41 mouse cellular contexts compared by ENCODE assay signal in genomic region chr2:101610861-101611260, GRCm38 (mm10). TPM values are rescaled to one million over a fixed set of nuclear protein-coding genes. Genes with fewer than 3 reads are reported as not detected.
"Had no signal": no experiment of that assay in that cellular context is flagged by ENCODE, and none has a peak within 500 bp of the region (broad histone marks: within the 10 kb centered on the region; RNA-seq: fewer than 3 reads in every experiment).

No protein-coding gene starts in this region.

- H3K27ac ChIP-seq: left cerebral cortex, adult 2 months; limb, embryonic 10.5 days; limb, embryonic 12.5 days; limb, embryonic 13.5 days; limb, embryonic 15.5 days; liver, embryonic 12.5 days; liver, embryonic 13.5 days; liver, embryonic 14.5 days; liver, embryonic 15.5 days; lung, embryonic 15.5 days; macrophage; midbrain, embryonic 10.5 days; midbrain, embryonic 12.5 days; midbrain, embryonic 13.5 days had no signal

- H3K36me3 ChIP-seq: limb, embryonic 10.5 days; limb, embryonic 12.5 days; limb, embryonic 15.5 days; liver, embryonic 12.5 days; liver, embryonic 13.5 days; liver, embryonic 15.5 days; lung, embryonic 15.5 days; midbrain, embryonic 12.5 days; midbrain, embryonic 13.5 days had no signal

- H3K27me3 ChIP-seq: limb, embryonic 12.5 days; limb, embryonic 13.5 days; limb, embryonic 15.5 days; liver, embryonic 12.5 days; liver, embryonic 13.5 days; liver, embryonic 15.5 days; lung, embryonic 15.5 days; megakaryocyte, embryonic 14.5 days; midbrain, embryonic 12.5 days; midbrain, embryonic 13.5 days had no signal

- H3K4me3 ChIP-seq: left cerebral cortex, adult 2 months; limb, embryonic 10.5 days; limb, embryonic 12.5 days; limb, embryonic 13.5 days; limb, embryonic 15.5 days; liver, embryonic 12.5 days; liver, embryonic 13.5 days; liver, embryonic 15.5 days; lung, embryonic 15.5 days; megakaryocyte, embryonic 14.5 days; midbrain, embryonic 10.5 days; midbrain, embryonic 12.5 days; midbrain, embryonic 13.5 days; myocyte had no signal

- H3K4me2 ChIP-seq: limb, embryonic 12.5 days; limb, embryonic 13.5 days; limb, embryonic 15.5 days; liver, embryonic 11.5 days; liver, embryonic 12.5 days; liver, embryonic 13.5 days; liver, embryonic 15.5 days; lung, embryonic 14.5 days; lung, embryonic 15.5 days; midbrain, embryonic 12.5 days; midbrain, embryonic 13.5 days had no signal

- H3K9ac ChIP-seq: limb, embryonic 12.5 days; limb, embryonic 13.5 days; limb, embryonic 15.5 days; liver, embryonic 12.5 days; liver, embryonic 13.5 days; liver, embryonic 14.5 days; liver, embryonic 15.5 days; liver, postnatal 0 days; lung, embryonic 14.5 days; lung, embryonic 15.5 days; midbrain, embryonic 12.5 days; midbrain, embryonic 13.5 days had no signal

- H3K9me3 ChIP-seq: limb, embryonic 10.5 days; limb, embryonic 12.5 days; limb, embryonic 13.5 days; limb, embryonic 15.5 days; liver, embryonic 12.5 days; liver, embryonic 13.5 days; liver, embryonic 15.5 days; lung, embryonic 15.5 days; megakaryocyte, embryonic 14.5 days; midbrain, embryonic 10.5 days; midbrain, embryonic 12.5 days; midbrain, embryonic 13.5 days had no signal

- DNase-seq: left cerebral cortex, postnatal 4 days; liver; liver, embryonic 13.5 days; liver, postnatal 0 days; lung, adult 18-20 months; lung, adult 2 months; lung, embryonic 14.5 days; lung, postnatal 10 days; lung, postnatal 14 days; lung, postnatal 36 days; lung, postnatal 4 days; midbrain, embryonic 14.5 days had no signal

- H3K4me1 ChIP-seq: limb, embryonic 15.5 days; liver, embryonic 12.5 days; liver, embryonic 13.5 days; liver, embryonic 15.5 days; lung, embryonic 15.5 days; midbrain, embryonic 10.5 days had no signal

- ATAC-seq: liver, embryonic 12.5 days; liver, postnatal 0 days; lung, postnatal 0 days; midbrain, embryonic 13.5 days; midbrain, embryonic 16.5 days had no signal

RNA-seq across cellular contexts. Expression of gene Rag2, which starts 13.7 kb away (rescaled TPM):
- total RNA-seq: left cerebral cortex, adult 18-20 months; left cerebral cortex, adult 2 months; left cerebral cortex, adult 8-10 months; left cerebral cortex, postnatal 10 days; left cerebral cortex, postnatal 14 days; left cerebral cortex, postnatal 25 days; left cerebral cortex, postnatal 36 days; left cerebral cortex, postnatal 4 days; liver, adult 2 months; megakaryocyte, adult 5-6 weeks; midbrain, postnatal 0 days; monocyte, adult 5-6 weeks had no signal
- polyA plus RNA-seq: limb, embryonic 10.5 days; limb, embryonic 11.5 days; limb, embryonic 12.5 days; limb, embryonic 13.5 days; limb, embryonic 15.5 days; liver, adult 2 months; lung, adult 2 months; lung, embryonic 14.5 days; macrophage; midbrain, embryonic 10.5 days; midbrain, embryonic 12.5 days; midbrain, embryonic 13.5 days; midbrain, embryonic 14.5 days; midbrain, postnatal 0 days; myocyte had no signal

RNA-seq across cellular contexts. Expression of gene Rag1, which starts 38.4 kb away (rescaled TPM):
- total RNA-seq: liver, adult 2 months had no signal
- polyA plus RNA-seq: liver, adult 2 months; lung, embryonic 14.5 days; macrophage; myocyte had no signal
